In genomic region chr17:26031583-26031982, GRCm38 (mm10) we compare ENCODE assay signal across 18 mouse cellular contexts. TPM values are rescaled to one million over a fixed set of nuclear protein-coding genes. Genes with fewer than 3 reads are reported as not detected.
DNase-seq lines count a peak whose midpoint lies in the region; ATAC-seq and TF ChIP-seq lines count a peak whose summit lies in the region.
"Had no signal": no experiment of that assay in that cellular context is flagged by ENCODE, and none has a peak within 500 bp of the region (broad histone marks: within the 10 kb centered on the region; RNA-seq: fewer than 3 reads in every experiment).

No protein-coding gene starts in this region.

- no peak for TF ChIP-seq CTCF in layer of hippocampus, adult 2 months (conservative IDR thresholded peaks at IDR 0.05)

- no peak for ATAC-seq in monocyte, adult 5-6 weeks (replicated peaks; ENCODE audit: insufficient number of reproducible peaks, low FRiP score, low TSS enrichment, poor library complexity, severe bottlenecking)
- ATAC-seq: CD4-positive, CD25-positive, alpha-beta regulatory T cell, adult 4 months; forebrain, embryonic 16.5 days; hindbrain, embryonic 16.5 days; midbrain, embryonic 13.5 days had no signal

- no peak overlapping the region for H3K4me3 ChIP-seq in layer of hippocampus, adult 2 months
- H3K4me3 ChIP-seq: embryonic facial prominence, embryonic 12.5 days; heart, embryonic 12.5 days; limb, embryonic 12.5 days; liver, embryonic 13.5 days; lung, embryonic 15.5 days; midbrain, embryonic 13.5 days had no signal

- peak overlapping the region; percentile 78 for H3K27ac ChIP-seq in layer of hippocampus, adult 2 months
- H3K27ac ChIP-seq: embryonic facial prominence, embryonic 12.5 days; limb, embryonic 12.5 days; liver, embryonic 13.5 days; lung, embryonic 15.5 days; midbrain, embryonic 13.5 days had no signal

- DNase-seq in layer of hippocampus, adult 2 months (ENCODE audit: low spot score in 2 of 2), result no peak
- DNase-seq in layer of hippocampus, adult 9-10 months (ENCODE audit: low spot score), result no peak
- peak; percentile 51 to 58 for DNase-seq in right cerebral cortex, adult 2 months (ENCODE audit: low spot score in 2 of 2)
- no peak for DNase-seq in right cerebral cortex, postnatal 36 days (ENCODE audit: low spot score in 2 of 2)
- DNase-seq in cerebellum, adult 9-10 months, result peak; percentile 89
- DNase-seq in urinary bladder, postnatal 36 days (ENCODE audit: low spot score in 2 of 2), result no peak
- DNase-seq: kidney, adult 2 months; kidney, postnatal 25 days; liver, embryonic 13.5 days had no signal

RNA-seq across cellular contexts. Expression of gene Rab11fip3, which starts 37.8 kb away (rescaled TPM):
- 100 to 1,000 TPM; 108 to 115 TPM for total RNA-seq in layer of hippocampus, adult 2 months (2021)
- 0.32 to 4.0 TPM (median 1.2 TPM) in 3 replicates for total RNA-seq in monocyte, adult 5-6 weeks (2017)

RNA-seq across cellular contexts. Expression of gene Capn15, which starts 46.0 kb away (rescaled TPM):
- 10 to 100 TPM; 53.6 to 58.8 TPM for total RNA-seq in layer of hippocampus, adult 2 months (2021)
- total RNA-seq in monocyte, adult 5-6 weeks (2017), result 2.3 to 6.6 TPM (median 6.1 TPM) in 3 replicates

RNA-seq across cellular contexts. Expression of gene Decr2, which starts 58.6 kb away (rescaled TPM):
- 10 to 100 TPM; 26.7 to 28.9 TPM for total RNA-seq in layer of hippocampus, adult 2 months (2021)
- 7.7 to 13.9 TPM (median 12.5 TPM) in 3 replicates for total RNA-seq in monocyte, adult 5-6 weeks (2017)

Comparison
In these comparisons a context has a peak if more than half of its experiments do, and no peak if none do; other contexts are left out.
1. DNase-seq: peak in right cerebral cortex, adult 2 months (2 of 2) and cerebellum, adult 9-10 months (single experiment); none in layer of hippocampus, adult 2 months (0 of 2), layer of hippocampus, adult 9-10 months (single experiment), right cerebral cortex, postnatal 36 days (0 of 2) and urinary bladder, postnatal 36 days (0 of 2).
2. RNA of gene Rab11fip3, which starts 37.8 kb away (total RNA-seq): 108 to 115 TPM in layer of hippocampus, adult 2 months; 0.32 to 4.0 TPM in monocyte, adult 5-6 weeks; every median in the first group is over 10 times any median in the second.